Mouse (Mus musculus): ENCODE data around the gene Dnajc9.

DNA sequence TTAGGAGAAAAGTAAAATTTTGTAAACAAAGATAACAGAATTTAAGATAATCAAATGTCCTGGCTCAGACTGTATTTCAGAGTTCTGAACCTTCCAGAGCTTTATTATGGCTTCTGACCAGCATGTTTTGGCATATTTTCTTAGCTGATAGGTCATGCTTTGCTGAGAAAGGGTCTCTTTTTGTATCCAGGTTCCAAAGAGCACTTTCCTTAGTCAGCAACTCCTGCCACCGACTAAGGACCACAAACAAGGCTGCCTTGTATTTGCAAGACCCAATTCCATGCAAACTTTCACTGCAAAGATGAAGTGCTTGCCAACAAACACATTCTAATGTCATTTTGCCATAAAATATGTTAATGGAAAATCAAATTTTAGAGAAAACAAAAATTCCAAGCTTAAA is 41.1 kb upstream of the Dnajc9 start:
- TF ChIP-seq CTCF (IDR thresholded peaks at IDR 0.05; ENCODE audit: low read depth) (no peak), EP300 (IDR thresholded peaks at IDR 0.05; ENCODE audit: low read depth) (no peak)
